Mouse (Mus musculus) CH12.LX (cell line): Measurements from ENCODE around the gene Brf1. TPM values are rescaled to one million over a fixed set of nuclear protein-coding genes. Genes with fewer than 3 reads are reported as not detected.

Experiments
- DNase-seq: peaks from one replicate; pipeline ENCODE4 v3.0.0-alpha.2; 2013; ENCODE audit errors: extremely low read depth
- H3K27ac ChIP-seq: 2 replicates; pipeline ENCODE4 v1.5.1; 2012; ENCODE audit warnings: low read depth, mild to moderate bottlenecking, control low read depth, moderate library complexity; ENCODE audit not compliant: insufficient read depth
- H3K27me3 ChIP-seq: replicated peaks from 2 replicates; pipeline ENCODE3; 2012; ENCODE audit warnings: inconsistent platforms
- H3K36me3 ChIP-seq, 2 experiments: replicated peaks in 1 of 2; 2 replicates each; pipeline versions ENCODE3 to v1.6.1; 2012; ENCODE audit warnings: inconsistent platforms in 1 of 2, low read length in 1 of 2, mild to moderate bottlenecking in 1 of 2, mixed read lengths in 1 of 2, moderate library complexity in 1 of 2; ENCODE audit not compliant: control insufficient read depth in 1 of 2, insufficient read depth in 1 of 2
- H3K4me1 ChIP-seq, 2 experiments: 2 replicates each; pipeline ENCODE4 v1.6.1; 2012; ENCODE audit warnings: inconsistent platforms in 1 of 2, moderate library complexity in 1 of 2; ENCODE audit not compliant: insufficient read depth in 2 of 2, control insufficient read depth in 1 of 2
- H3K4me2 ChIP-seq: 2 replicates; pipeline ENCODE4 v1.6.1; 2012; ENCODE audit warnings: low read depth, mild to moderate bottlenecking, control low read depth; ENCODE audit not compliant: poor library complexity, insufficient read depth, severe bottlenecking
- H3K4me3 ChIP-seq, 3 experiments: fragments of 150-350 bp in 1 of 3; sonication (generic) in 1 of 3; replicated peaks in 1 of 3; 2 replicates each; pipeline versions ENCODE3 to v1.5.1; 2011 to 2012; ENCODE audit warnings: low read depth in 2 of 3, low read length in 2 of 3, mild to moderate bottlenecking in 2 of 3, moderate library complexity in 2 of 3, control low read depth in 1 of 3, improper control_type of control experiment in 1 of 3, inconsistent platforms in 1 of 3, mixed read lengths in 1 of 3; ENCODE audit not compliant: poor library complexity in 1 of 3
- H3K79me2 ChIP-seq: replicated peaks from 2 replicates; pipeline ENCODE4 v1.6.1; 2012; ENCODE audit warnings: mild to moderate bottlenecking, moderate library complexity; ENCODE audit not compliant: control insufficient read depth, poor library complexity, insufficient read depth, severe bottlenecking; ENCODE audit errors: extremely low read depth
- H3K9ac ChIP-seq: 2 replicates; pipeline ENCODE4 v1.6.1; 2012; ENCODE audit warnings: low read depth, mild to moderate bottlenecking, control low read depth, moderate library complexity; ENCODE audit not compliant: insufficient read depth
- H3K9me3 ChIP-seq: replicated peaks from 2 replicates; pipeline ENCODE3; 2012; ENCODE audit warnings: low read length, inconsistent platforms, mixed read lengths
- BHLHE40 ChIP-seq: IDR thresholded peaks from 2 replicates; pipeline ENCODE4 v1.6.1; 2011; ENCODE audit warnings: mild to moderate bottlenecking, low read depth, low read length, improper control_type of control experiment
- CHD2 ChIP-seq: IDR thresholded peaks from 2 replicates; pipeline ENCODE4 v1.6.1; 2011; ENCODE audit warnings: low read length, improper control_type of control experiment
- E2F4 ChIP-seq: IDR thresholded peaks from 2 replicates; pipeline ENCODE4 v1.6.1; 2011; ENCODE audit warnings: low read depth, low read length, improper control_type of control experiment; ENCODE audit not compliant: insufficient replicate concordance
- ELF1 ChIP-seq: IDR thresholded peaks from 2 replicates; pipeline ENCODE4 v1.6.1; 2014; ENCODE audit warnings: low read depth, mild to moderate bottlenecking, inconsistent platforms, low read length, improper control_type of control experiment
- EP300 ChIP-seq: IDR thresholded peaks from 2 replicates; pipeline ENCODE4 v1.6.1; 2011; ENCODE audit warnings: low read length, improper control_type of control experiment
- ETS1 ChIP-seq: conservative IDR thresholded peaks from 2 replicates; pipeline ENCODE4 v1.6.1; 2012; ENCODE audit warnings: low read depth, mild to moderate bottlenecking, inconsistent platforms, low read length, improper control_type of control experiment, moderate library complexity
- IRF4 ChIP-seq: IDR thresholded peaks from 2 replicates; pipeline ENCODE4 v1.6.1; 2014; ENCODE audit warnings: low read depth, mild to moderate bottlenecking, inconsistent platforms, low read length, improper control_type of control experiment
- JUND ChIP-seq: conservative IDR thresholded peaks from 2 replicates; pipeline ENCODE4 v1.6.1; 2011; ENCODE audit warnings: low read depth, low read length, improper control_type of control experiment
- MAFK ChIP-seq: IDR thresholded peaks from 2 replicates; pipeline ENCODE4 v1.6.1; 2011; ENCODE audit warnings: low read length, improper control_type of control experiment; ENCODE audit not compliant: insufficient replicate concordance
- MAX ChIP-seq: IDR thresholded peaks from 2 replicates; pipeline ENCODE4 v1.6.1; 2011; ENCODE audit warnings: low read length, improper control_type of control experiment
- MEF2A ChIP-seq: IDR thresholded peaks from 2 replicates; pipeline ENCODE4 v1.6.1; 2014; ENCODE audit warnings: low read depth, mild to moderate bottlenecking, inconsistent platforms, low read length, improper control_type of control experiment, borderline replicate concordance
- MYC ChIP-seq: IDR thresholded peaks from 2 replicates; pipeline ENCODE4 v1.6.1; 2011; ENCODE audit warnings: low read depth, mild to moderate bottlenecking, improper control_type of control experiment, low read length
- NELFE ChIP-seq: IDR thresholded peaks from 2 replicates; pipeline ENCODE4 v1.6.1; 2011; ENCODE audit warnings: low read depth, low read length, improper control_type of control experiment
- NRF1 ChIP-seq: IDR thresholded peaks from 2 replicates; pipeline ENCODE4 v1.6.1; 2014; ENCODE audit warnings: low read depth, mild to moderate bottlenecking, inconsistent platforms, low read length, improper control_type of control experiment, moderate library complexity
- SIN3A ChIP-seq: IDR thresholded peaks from 2 replicates; pipeline ENCODE4 v1.6.1; 2012; ENCODE audit warnings: low read length, improper control_type of control experiment, inconsistent platforms
- SMC3 ChIP-seq: IDR thresholded peaks from 2 replicates; pipeline ENCODE4 v1.6.1; 2011; ENCODE audit warnings: low read depth, low read length, improper control_type of control experiment
- ZC3H11A ChIP-seq: IDR thresholded peaks from 2 replicates; pipeline ENCODE4 v1.6.1; 2012; ENCODE audit warnings: low read depth, mild to moderate bottlenecking, inconsistent platforms, low read length, improper control_type of control experiment
- ZKSCAN1 ChIP-seq: IDR thresholded peaks from 2 replicates; pipeline ENCODE4 v1.6.1; 2012; ENCODE audit warnings: low read depth, inconsistent platforms, low read length, improper control_type of control experiment, borderline replicate concordance
- dilution Hi-C: fragments of 300-500 bp; cut with MboI; formaldehyde crosslinking; loops from 2 replicates; pipeline ENCODE4 v1.14.3; 2020; ENCODE audit warnings: low sequenced_read_pairs; ENCODE audit not compliant: extremely low pct_unique_long_range_greater_than_20kb, extremely low pct_ligation_motif_present
- in situ Hi-C: fragments of 300-500 bp; cut with MboI; formaldehyde crosslinking; loops from 3 replicates; pipeline ENCODE4 v1.14.3; 2019; ENCODE audit warnings: low sequenced_read_pairs, low pct_ligation_motif_present, low pct_unique_long_range_greater_than_20kb, mixed read lengths
- polyA plus RNA-seq: library from polyadenylated mRNA; unstranded; fragments of >175 nt; gene quantifications from 2 replicates; pipeline ENCODE4 v1.2.1, GENCODE M21; 2012; ENCODE audit warnings: low read depth; ENCODE audit not compliant: insufficient read length
- total RNA-seq, 2 experiments: library from RNA; depleted of rRNA; stranded (reverse); fragments of 300-350 nt in 1 of 2; fragments of >200 nt in 1 of 2; gene quantifications; 2 replicates each; pipeline ENCODE4 v1.2.3; 2012 to 2014

The Brf1 gene
- total and polyA plus RNA-seq, 3 experiments = 15.9 to 31.2 (median 29.6) TPM

DNA sequence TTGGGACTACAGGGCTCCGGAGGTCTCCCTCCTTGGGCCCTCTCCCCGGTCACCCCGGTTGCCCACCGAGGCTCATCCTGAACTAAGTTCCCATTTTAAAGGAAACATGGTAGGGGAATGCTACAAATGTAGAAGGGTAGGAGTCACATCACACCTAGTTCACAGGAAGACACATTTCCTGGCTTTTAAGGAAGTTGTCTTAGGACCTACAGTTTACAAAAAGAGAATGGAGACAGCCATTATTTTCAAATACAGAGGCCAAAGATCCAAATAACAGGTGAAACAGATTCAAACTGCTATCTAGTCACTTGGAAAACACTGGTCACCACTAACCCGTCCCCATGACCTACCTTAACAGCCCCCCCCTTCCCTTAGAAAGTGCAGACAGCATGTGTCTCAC is 11.9 kb upstream of the Brf1 start:
- dilution Hi-C loops = no loop called here
- DNase-seq = no peak
- H3K9ac ChIP-seq = no peak overlapping the region

DNA sequence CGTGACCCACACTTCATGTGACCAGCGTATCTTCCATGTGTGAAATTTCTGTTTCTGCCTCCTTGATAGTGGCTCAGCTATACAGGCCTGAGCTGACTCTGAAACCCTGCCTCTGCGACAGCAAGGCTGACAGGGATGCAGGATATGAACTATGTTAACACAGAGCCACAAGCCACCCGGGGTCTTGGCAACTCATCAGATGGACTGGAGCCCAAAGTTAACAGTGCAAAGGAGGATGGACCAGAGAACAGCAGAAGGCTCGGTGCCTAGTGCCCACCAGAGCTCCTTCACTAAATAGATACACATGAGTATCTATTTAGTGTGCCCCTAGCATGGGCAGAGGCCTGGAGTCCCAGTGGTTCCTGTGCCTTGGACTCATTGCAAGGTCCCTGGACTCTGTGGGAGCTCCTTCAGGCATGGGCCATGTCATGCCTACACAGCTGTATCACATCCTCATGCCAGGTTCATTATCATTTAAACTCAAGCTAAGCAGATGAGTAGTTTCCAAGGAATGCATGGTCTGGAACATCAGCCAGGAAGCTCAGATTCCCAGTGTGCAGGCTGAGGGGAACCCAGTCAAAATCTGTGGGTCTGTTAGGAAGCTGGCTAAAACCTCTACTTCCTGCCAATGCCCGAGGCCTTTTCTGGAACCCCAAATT is 11.3 kb upstream of the Brf1 start:
- no peak for DNase-seq
- Histone ChIP-seq H3K36me3 (peaks cover 0 to 6% of the 10 kb centered on the region in 2 experiments), H3K4me3 (no peak overlapping the region), H3K9ac (no peak overlapping the region), H3K79me2 (no peaks in the 10 kb centered on the region), H3K4me2 (no peak overlapping the region)
- in situ Hi-C loops = no loop called here
- TF ChIP-seq MYC = no peak
- no peak for TF ChIP-seq IRF4
- TF ChIP-seq MAX = no peak
- TF ChIP-seq MAFK = no peak
- TF ChIP-seq SMC3 = no peak
- TF ChIP-seq ZKSCAN1 = no peak
- no peak for TF ChIP-seq MEF2A
- no peak for TF ChIP-seq BHLHE40
- TF ChIP-seq ELF1 = no peak
- TF ChIP-seq ZC3H11A = no peak
- no peak for TF ChIP-seq JUND
- TF ChIP-seq E2F4 = no peak
- no peak for TF ChIP-seq CHD2
- TF ChIP-seq EP300 = no peak
- TF ChIP-seq ETS1 = no peak
- TF ChIP-seq, all 38 proteins: peak for 0
- Histone ChIP-seq H3K27me3 (no peaks in the 10 kb centered on the region), H3K27ac (no peak overlapping the region), H3K4me1 (peaks cover 9 to 31% of the 10 kb centered on the region in 2 experiments), H3K9me3 (peaks cover 2% of the 10 kb centered on the region)
- dilution Hi-C loops = no loop called here

More for the DNA sequence above, 11.9 kb upstream of the Brf1 start:
- TF ChIP-seq SIN3A (no peak), NRF1 (no peak), IRF4 (no peak), NELFE (no peak), EP300 (no peak), ZKSCAN1 (no peak), ETS1 (no peak)
- TF ChIP-seq, all 38 proteins: peak for 0
- H3K9me3 ChIP-seq = peaks cover 2% of the 10 kb centered on the region
- no peak overlapping the region for H3K4me2 ChIP-seq
- no peaks in the 10 kb centered on the region for H3K79me2 ChIP-seq
- no peak overlapping the region for H3K4me3 ChIP-seq
- H3K27ac ChIP-seq = no peak overlapping the region
- H3K27me3 ChIP-seq = no peaks in the 10 kb centered on the region
- H3K4me1 ChIP-seq = peaks cover 13 to 37% of the 10 kb centered on the region in 2 experiments
- in situ Hi-C loops = no loop called here
- H3K36me3 ChIP-seq = peaks cover 0 to 6% of the 10 kb centered on the region in 2 experiments
